Mouse (Mus musculus) ovary, postnatal 14 days (tissue): ENCODE data around the gene Acrbp.

Experiments used
- DNase-seq: peaks from one replicate; pipeline ENCODE4 v3.0.0; 2022; ENCODE audit warnings: low spot score

The Acrbp gene

DNA sequence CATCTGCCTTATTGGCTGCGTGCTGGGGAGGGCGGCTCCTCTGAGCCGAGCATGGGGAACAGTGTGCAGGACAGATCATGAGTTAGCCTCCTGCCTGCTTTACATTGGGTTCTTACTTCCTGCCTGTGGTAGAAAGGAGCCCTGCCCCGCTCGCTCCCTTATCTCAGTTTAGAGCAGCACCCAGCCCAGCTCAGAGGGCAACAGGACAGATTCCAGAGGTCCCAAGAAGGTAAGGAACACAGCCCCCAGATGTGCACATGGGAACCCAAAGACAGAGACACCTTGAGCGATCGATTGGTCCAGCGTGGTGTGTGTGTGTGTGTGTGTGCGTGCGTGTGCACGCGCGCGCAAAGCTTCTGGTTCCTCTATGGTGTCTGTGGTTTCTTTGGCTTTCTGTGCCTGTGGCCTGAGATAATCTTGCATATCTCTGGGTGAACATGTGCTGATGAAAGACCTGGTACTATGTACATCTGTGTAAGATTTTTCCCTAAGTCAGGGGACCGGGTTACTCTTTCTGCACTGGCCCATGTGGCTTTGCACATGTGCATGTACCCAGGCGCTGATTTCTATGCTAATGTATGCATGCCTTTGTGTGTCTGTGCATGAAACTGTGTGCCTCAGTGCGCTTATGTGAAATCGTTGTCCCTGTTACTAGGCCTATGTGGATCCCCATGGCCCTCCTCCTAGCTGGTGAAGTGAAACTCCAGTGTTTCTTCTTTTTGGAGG is 21.8 kb downstream of the Acrbp start:
- DNase-seq, result no peak

DNA sequence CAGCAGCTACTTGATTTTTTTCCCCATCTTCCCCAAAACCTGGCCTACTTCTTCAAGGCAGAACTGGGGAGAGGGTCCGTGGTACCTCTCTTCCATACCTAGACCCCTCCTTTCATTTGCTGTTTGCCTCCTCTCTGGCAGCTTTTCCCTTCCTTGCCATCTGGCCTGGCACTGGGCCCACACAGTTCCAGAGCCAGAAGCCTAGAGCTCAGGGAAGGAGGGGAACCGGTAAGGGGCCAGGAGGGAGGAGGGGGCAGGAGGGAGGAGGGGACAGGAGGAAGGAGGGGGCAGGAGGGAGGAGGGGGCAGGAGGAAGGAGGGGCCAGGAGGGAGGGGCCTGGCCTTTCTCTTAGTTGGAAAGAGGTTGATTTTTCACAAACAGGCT is 22.4 kb downstream of the Acrbp start:
- DNase-seq, result no peak

DNA sequence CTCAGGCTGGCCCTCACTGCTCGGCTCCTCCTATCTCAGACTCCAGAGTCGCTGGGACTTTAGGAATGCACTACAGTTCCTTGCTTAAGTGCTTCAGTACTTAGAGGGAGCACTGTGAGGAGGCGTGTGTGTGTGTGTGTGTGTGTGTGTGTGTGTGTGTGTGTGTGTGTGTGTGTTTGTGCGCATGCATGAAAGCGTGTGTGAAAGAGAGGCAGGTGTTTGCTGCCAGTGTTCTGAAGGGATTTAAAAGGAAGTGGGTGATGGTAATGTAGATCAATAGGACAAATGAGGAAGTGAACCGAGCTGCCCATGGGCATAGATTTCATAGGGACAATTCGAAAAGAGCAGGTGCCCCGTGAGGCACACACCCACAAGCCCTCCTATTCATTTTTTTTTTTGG is 24.3 kb downstream of the Acrbp start:
- DNase-seq, result no peak

DNA sequence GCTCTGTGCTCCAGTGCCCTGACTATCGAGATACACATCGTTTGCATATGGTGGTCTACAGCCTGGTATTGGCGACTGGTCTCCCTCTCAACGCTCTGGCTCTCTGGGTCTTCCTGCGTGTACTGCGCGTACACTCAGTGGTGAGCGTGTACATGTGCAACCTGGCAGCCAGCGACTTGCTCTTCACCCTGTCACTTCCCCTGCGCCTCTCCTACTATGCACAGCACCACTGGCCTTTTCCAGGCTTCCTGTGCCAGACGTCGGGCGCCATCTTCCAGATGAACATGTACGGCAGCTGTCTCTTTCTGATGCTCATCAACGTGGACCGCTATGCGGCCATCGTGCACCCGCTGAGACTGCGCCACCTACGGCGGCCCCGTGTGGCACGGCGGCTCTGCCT is 31.9 kb downstream of the Acrbp start:
- no peak for DNase-seq

DNA sequence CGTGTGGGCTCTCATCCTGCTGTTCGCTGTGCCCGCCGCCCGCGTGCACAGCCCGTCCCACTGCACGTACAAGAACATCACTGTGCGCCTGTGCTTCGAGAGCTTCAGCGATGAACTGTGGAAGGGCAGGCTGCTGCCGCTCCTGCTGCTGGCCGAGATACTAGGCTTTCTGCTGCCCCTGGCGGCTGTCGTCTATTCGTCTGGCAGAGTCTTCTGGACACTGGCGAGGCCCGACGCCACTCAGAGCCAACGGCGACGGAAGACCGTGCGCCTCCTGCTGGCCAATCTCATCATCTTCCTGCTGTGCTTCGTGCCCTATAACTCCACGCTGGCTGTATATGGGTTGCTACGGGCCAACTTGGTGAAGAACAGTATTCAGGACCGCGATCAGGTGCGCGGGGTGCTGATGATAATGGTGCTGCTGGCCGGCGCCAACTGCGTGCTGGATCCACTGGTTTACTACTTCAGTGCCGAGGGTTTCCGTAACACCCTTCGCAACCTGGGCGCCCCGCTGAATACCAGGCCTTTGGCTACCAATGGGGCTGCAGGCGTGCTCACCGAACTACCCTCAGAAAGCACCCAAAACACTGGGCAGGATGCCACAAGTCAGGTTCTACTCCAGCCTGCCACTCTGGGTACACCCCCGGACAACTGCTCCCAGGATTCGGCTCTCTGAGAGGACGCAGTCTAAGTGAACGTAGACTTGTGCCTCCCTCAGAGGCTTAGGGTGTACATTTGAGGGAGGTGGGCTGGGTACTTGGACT is 32.5 kb downstream of the Acrbp start:
- DNase-seq, result peak; percentile 88

DNA sequence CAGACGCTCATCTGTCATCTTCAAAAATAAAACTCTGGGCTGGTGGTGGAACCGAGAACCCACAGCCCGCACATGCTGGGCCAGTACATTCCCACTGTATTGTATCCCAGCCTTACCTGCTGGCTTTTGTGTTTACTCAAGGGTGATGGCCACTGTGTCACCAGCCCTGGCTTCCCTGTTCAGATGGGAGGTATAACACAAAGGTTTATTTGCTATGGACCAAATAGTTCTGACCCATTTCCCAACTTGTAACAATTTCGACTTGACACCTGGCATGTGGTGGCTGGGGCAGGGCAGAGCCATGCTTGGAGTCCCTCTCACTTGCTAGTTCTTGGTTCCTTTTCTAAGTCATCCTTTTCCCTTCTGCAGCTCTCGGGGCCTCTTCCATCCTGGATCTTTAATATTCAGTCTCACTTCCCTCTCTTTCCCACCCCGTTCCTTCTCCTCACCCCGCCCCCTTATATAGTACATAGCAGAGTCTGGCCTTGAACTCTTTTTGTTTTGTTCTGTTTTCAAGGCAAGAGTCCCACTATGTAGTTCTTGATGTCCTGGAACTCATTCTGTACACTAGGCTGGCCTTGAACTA is 33.4 kb downstream of the Acrbp start:
- no peak for DNase-seq

DNA sequence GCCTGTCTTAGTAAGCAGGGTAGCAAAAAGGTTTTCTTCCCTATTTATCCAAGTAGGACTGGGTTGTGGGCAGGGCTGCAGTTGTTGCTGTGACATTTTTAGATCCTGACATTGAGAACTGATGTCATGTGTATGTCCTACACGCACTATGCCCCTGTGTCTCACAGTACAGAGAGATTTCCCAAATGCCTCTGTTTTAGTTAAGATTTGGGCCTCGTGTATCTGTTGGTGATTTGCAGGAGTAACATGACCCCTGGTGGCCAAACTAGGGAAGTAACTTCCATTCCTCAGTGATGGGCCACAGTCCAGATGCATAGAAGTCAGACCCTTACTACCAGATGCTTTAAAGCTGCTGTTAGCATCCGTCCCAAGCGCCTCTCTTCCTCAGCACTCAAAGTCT is 34.9 kb downstream of the Acrbp start:
- DNase-seq, result no peak

DNA sequence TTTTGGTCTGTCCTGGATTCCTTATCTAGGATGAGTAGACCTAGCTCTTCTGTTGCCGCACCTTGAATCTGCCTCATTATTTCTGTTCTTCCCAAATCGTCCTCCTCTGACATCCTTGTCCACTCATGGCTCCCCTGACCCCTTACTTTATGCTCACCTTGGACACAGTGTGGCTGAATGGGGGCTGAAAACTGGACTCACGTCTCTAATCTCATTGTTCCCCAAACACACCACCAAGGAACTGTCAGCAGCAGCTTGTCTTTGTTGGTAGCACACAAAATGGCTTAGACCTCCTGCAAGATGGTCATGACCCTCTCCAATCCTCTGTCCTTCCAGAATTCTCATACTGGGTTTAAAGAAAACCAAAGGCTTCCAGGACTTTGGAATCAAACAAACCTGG is 38.4 kb downstream of the Acrbp start:
- no peak for DNase-seq

DNA sequence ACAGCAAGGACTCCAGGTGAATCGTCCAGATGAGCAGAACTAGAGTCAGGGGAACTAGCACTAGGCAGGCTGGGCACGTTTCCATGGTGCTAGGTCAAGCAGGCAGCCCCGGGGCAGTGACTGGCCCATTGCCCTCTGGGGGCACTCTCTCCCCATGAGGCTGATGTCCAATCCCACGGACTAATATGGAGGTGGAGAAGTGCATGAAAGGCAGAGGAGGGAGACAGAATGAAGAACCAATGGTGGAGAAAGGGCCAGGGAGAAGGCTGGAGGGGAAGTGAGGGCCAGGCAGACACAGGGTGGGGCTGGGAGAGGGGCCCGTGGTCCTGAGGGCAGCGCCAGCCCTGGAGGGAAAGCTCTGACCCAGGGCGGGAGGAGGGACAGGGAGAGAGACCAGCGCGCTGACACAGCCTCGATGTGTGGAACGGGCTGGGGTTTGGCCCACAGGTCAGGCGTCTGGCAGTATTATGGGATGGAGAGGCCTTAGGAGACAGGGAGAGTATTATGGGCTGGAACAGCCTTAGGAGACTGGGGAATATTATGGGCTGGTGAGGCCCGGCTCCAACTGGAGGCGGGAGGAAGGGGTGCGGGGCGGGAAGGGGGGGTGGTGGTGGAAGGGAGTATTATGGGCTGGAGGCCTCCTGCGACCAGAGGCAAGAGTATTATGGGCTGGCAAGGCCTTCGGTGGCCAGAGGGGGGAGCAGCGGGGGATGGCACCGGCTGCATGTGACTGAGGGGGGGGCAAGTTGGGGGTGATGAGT is 39.3 kb downstream of the Acrbp start:
- peak; percentile 67 for DNase-seq

DNA sequence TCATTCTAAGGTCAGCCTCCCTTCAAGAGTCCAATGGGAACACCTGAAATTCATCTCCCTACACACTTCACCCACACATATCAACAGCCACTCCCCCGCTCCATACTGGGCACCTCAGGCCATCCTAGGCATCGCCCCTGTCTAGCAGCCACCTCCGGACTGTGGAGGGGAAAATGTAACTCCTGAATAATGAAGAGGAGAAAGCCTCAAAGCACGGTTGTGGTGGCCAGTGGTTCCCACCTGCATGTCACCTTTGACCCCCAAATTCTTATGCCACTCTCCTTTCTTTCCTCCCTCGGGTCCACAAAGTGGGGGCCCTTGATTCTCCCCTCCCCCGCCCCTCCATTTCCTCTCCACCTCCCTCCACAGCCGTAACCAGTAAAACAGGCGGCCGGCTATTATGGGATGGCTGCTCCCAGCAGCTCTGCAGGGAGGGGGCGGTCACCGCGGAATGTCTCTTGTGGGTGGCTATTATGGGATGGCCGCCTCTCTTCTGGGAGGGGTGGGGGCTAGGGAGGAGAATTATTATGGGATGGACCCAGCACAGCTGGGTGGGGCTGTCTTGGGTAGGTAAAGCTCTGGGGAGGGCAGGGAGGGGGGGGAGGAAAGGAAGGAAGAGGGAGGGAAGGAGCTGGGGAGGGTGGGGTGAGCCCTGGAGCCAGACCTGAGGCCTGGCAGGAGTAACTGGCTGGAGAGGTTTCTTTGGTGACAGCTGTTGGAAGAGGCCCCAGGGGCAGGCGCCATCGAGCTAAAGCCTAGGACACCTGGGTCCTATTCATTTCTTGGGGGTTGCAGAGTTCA is 40.2 kb downstream of the Acrbp start:
- no peak for DNase-seq

DNA sequence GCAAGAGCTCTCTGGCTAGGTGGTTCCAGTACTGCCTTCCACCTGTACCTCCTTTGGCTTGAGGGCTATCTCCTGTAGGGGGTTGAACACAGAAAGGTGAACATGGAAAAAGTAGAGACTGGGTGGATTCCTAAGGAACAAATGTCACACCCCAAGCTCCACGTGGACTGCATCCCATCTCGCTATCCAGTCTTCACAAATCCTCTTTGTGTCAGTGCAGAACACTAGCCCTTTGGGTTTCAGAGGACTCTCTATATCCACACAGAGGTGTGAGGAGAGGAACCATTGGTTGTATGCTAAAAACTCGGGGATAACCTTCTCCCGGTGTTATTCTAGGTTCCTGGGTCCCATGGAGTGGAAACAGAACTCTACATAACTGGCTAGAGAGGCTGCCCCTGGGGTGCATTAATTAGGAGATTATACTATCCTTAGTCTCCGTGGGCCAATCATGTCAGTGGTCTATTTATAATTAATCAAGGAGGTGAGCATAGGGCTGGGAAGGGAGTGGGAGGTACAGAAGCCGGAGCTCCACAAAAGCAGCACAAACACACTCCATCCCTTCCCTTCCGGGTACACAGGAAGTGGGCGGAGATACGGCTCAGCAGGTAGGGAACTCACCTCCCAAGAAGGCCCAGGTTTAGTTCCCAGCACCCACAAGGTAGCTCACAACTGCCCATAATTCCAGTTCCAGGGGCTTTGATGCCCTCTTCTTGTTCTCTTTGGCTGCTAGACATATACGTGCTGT is 41.0 kb downstream of the Acrbp start:
- no peak for DNase-seq

DNA sequence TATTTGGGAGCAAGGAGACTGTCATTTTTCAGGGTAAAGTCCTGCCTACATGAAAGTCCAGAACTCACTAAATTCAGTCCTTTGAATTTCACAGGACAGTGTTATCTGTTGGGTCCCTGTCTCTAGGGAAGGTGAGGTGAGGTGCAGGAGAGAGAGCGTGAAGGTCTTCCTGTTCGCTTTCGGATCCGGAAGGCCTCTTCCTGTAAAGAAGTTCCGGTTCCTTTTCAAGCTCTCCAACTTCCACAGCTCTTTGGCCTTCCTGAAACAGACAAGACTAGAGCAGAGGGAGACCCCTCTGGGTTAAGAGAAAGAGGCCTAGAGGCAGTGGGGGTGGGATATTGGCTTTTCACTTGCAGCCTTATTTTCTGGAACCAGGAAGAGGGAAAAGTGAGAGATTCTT is 42.9 kb downstream of the Acrbp start:
- DNase-seq, result no peak

DNA sequence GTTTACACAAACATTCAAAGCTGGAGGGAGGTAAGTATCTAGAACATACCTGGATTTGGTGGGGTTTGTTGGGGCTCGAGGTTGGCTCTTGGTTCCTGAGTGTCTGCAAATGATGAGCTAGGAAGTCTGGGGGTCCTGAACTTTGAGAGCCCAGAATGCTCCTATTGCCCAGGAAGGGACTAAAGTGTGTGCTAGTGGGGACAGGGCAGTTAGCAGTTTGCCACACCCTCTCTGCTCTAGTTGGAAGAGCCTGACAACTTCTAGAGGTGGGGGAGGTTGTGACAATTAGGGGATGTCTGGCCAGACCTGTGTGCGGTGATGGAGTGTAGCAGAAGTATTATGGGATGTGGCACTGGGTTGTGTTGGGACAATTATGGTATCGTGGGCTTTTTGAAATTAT is 45.4 kb downstream of the Acrbp start:
- DNase-seq, result no peak

DNA sequence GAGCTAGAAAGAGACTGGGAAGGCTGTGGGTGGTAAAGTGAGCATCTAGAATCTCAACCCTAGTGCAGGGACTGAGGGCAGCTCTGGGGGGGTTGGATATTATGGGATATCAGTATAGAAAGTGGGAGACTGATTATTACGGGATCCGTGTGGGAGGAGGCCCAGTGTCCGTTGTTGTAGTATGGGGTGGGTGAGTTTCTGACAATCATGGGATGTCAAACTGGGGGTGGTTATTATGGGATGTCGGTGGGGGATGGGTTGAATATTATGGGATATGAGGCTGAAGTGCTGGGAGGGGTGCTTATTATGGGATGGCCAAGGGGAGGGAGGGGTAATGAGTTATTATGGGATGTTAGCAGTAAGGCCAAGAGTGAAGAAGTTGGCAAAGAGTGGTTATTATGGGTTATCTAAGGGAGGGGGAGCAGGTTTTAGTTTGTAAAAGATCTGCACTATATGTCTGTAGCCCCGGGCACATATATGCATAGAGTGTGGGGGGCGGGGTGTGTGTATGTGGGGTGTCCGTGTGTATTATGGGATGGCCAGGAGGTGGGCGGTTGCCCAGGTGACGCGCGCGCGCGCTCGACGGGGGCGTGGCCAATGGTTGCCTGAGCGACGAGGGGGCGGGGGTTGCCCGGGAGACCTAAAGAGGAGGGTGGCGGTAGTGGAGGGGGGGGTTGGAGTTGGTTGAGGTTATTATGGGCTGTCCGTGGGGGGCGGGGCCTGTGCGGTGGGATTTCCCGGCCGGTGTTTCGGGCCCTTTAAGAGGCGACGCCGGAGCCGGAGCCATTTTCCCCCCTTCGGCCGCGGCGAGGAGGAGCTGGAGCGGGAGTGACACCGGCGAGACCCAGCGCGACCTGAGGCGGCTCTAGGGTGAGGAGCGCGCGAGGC is 46.1 kb downstream of the Acrbp start, which contains the start of gene Chd4:
Gene Chd4 (plus strand): TSS at position 591 of the 888 bp plus-strand sequence.
- peak; percentile 86 for DNase-seq

DNA sequence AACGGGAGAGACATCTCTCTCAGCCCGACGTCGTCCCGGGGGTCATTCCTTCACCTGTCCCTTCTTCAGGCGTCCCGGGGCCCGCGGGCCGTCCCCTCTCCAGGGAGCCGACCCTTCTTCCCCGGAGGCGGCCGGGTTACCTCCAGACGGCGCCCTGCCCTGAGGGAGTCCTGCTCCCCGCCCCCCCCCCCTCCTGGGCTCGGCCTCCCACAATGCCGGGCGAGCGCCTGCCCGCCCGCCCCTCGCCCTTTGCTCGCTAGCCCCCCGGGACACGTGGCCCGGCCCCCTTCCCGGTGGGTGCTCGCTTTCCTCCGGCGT is 46.7 kb downstream of the Acrbp start:
- DNase-seq, result no peak

DNA sequence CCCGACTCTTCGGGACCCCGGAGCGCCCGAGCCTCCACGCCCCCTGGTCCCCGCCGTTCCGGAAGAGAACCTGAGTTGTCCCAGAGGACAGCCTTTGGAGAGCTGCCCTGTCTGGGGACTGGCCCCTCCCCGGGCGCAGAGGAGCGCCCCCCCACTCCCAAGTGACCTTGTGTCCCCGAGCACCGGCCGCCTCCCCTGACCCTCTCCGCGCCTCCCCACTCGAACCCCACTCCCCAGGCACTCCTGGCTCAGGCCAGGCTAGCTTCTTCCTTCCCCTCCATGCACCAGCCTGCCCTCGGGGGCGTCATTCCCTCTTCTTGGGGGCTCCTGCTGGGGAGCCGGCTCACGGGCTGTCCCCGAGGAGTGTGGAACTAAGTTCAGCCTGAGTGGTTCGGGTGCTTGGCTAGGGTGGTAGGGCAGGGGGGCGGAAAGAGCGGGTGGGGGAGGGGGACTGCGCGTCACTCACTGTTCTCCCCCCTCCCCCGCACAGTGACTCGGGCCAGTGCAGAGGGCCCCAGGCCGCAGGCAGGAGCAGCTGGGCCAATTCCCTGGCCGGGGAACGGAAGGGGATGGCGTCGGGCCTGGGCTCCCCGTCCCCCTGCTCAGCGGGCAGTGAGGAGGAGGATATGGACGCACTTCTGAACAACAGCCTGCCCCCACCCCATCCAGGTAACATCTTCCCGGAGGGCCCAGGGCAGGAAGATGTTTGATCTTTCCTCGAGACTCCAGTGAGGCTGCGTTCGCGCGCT is 47.3 kb downstream of the Acrbp start:
- no peak for DNase-seq

DNA sequence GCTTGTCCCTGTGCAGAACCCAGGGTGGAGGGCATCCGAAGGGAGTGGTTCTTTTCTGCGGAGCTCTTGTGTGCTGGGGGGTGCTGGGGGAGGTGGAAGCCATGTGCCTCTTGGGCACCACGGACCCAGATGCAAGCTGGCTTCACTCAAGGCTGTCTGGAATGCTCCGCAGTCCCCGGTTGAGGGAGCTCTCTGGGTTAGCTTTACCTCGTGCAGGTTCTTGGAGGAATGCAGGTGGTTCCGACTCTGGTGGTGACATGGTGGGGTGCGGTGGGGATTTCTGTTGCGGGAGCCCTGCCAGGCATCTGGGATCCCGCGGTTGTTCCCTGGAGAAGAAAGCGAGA is 47.8 kb downstream of the Acrbp start:
- no peak for DNase-seq

DNA sequence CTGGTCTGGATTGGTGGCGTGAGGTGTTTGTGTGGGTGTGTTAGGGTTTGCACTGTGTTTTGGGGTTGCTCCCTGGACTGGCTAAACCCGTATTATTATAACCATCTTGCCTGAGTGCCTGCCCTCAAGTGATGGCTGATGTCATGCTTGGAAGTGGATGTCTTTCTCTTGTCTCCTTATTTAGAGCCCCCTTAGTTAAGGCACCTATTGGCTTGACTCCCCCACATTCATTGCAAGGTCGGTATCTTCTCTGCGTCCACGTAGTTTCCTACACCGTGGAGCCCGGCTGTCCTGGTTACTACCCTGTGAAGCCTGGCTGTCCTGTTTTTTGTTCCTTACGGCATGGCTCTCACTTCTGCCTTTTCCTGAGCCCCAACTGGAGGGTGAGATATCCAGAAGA is 48.5 kb downstream of the Acrbp start:
- no peak for DNase-seq

DNA sequence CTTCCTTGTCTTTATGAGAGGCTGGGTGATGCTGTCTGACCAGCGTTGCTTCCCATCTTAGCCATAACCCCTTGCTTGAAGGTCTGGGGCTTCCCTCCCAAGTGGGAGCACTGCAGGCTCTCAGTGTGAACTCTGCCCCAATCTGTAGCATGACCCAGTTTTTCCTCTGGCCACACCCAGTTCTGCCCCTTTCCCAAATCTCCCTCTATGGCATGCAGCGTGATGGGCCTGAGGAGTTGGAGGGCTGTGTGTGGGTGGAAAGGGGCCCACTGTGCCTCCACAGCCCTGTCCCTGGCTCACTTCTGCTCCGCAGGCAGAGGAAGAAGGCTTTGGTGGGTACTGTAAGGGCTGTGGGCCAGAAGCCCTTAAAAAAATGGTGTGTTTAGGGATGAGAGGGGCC is 49.0 kb downstream of the Acrbp start:
- DNase-seq, result no peak
